Mouse (Mus musculus) c-Kit-positive CD71-positive TER-119-negative erythroid progenitor cells, embryonic 14.5 days (primary cell): Measurements from ENCODE around the gene Ica1.

Source experiments
- DNase-seq: peaks from one replicate; pipeline ENCODE4 v3.0.0-alpha.2; 2013; ENCODE audit warnings: low read depth

Ica1 gene

DNA sequence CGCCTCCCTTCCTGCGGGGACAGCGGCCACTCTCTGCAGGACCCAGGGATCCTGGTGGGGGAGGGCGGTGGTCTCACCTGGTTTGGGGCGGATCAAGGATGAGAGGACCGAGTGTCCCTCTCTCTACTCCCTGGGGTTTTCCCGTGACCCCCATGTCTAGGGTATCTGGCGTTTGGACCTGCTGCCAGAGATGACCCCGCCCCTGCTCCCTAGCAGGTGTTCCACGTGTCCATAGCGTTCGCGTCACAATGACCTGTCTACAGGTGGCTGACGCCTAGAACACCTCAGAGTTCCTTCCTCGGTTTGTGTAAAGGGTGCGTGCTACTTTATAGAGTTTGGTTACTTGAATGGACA, at the start of gene Ica1:
Ica1 (minus strand) TSS at position 193 of the 354 bp plus-strand sequence.
- no peak for DNase-seq

DNA sequence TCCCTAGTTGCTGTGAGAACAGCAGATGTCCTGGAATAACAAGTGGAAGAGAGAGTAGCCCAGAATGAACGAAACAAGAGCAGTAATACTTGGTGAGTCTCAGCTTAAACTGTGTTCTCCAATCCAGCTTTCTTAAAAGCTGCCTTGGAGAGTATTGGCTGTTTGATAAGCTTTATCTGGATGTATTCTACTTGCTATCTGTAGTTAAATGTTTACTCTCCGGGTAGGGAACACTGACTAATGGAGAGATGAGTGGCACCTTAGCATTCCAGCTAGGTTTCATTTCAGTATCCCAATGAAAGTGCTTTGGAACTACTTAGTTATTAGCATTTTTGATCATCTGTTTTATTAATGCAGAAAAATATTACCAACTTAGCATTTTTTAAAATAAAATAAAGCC, 41.6 kb upstream of the Ica1 start:
- DNase-seq: no peak

DNA sequence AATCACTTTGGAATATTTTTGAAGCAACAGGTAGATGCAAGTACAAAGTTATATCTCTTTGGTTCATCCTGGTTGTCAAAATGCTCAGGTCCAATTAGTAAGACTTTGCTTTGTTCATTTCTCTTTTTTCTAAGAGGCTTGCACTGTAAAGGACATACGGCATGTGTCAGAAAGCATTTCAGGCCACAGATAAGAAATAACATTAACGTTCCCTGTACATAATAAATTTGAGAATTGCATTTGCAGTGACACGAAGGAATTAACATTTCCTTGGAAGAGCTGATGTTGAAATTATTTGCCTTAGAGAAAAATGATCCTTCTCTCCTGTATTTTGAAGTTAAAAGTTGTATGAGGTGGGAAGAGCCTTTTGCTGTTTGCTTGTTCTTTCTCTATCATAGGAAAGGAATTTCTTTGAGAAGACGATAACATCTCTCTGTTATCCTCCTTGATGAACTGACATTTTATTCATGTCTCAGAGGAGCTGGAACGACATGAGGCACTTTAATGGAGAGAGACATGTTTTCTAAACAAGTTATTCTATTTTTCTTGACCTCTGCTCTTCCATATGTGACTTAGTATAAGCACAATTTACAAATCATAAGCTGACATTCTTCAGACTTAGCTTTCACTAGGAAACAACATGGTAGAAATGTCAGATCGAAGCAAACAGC, 36.2 kb upstream of the Ica1 start:
- no peak for DNase-seq

DNA sequence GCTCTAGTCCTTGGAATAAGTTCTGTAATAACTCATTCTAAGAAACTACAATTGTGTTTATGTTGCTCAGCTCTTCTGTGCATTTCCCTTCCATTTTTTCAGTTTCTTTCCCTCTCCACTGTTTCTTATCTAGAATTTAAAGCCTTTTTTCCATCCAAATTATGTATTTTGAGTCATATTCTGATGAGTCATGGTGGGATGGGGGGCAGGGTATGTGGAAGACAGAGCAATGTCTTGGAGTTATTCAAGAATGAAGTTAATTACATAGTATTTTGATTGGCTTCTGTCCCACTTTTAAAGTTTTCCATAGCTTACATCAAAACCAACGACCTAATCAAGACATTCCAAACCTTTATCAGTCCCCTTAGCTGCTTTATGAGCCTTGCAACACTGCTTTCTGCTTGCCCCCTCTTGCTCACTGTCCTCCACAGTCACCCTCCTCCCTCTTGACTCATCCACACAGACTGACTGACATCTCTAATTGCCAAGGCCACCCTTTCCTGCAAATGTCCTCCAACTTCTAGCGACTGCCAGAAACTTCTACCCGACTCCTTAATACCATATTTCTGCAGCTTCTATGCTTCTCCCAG, 24.4 kb upstream of the Ica1 start:
- DNase-seq: no peak

DNA sequence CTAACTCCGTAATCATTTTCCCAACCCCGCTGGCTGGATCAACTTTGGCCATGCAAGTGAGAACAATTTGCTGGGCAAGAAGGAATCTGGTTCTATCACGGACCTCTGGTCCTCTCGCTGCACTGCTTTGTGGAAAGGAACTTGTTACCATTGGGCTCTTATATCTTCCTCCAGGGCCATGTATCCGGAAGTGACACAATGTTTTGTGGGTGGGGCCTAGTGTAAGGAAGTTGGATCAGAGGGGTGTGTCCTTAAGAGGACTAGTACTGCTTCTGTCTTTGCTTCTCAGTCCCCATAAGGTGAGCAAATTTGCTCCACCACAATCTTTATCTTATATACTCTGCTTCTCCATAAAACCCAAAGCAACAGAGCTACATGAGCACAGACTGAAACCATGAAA, 14.1 kb upstream of the Ica1 start:
- no peak for DNase-seq

DNA sequence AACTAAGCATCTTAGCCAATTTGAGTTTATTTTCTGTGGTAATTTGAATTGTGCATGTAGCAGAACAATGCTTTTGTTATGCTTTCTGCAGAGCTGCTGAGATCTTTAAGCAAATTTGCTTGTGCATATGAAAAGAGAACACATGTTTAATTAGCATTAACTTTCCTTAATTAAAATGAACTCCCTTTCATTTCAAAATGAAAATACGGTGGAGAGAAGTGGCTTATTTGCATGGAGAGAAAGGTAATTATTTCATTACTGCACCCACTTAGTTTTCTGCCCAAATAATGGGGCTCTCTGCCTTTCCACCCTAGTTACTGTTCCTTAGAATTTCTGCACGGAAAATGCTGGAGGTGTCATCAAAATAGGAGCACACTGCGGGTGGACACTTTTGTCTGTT, 13.5 kb upstream of the Ica1 start:
- DNase-seq: no peak

DNA sequence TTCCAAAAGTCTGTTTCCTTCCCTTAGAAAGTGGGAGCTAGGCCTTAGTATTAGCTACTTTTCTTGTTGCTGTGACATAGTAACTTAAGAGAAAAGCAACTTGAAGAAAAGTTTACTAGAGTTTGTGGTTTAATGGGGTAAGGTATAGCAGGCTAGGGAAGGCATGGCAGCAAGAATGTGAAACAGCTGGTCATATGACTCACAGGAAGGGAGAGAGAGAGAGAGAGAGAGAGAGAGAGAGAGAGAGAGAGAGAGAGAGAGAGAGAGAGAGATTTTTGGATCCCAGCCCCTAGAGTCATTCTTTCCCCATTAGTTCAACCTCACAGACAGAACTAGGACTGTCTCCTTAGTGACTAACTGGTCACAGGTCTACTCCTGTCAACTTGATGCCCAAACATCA, 2.3 kb upstream of the Ica1 start:
- DNase-seq: no peak

DNA sequence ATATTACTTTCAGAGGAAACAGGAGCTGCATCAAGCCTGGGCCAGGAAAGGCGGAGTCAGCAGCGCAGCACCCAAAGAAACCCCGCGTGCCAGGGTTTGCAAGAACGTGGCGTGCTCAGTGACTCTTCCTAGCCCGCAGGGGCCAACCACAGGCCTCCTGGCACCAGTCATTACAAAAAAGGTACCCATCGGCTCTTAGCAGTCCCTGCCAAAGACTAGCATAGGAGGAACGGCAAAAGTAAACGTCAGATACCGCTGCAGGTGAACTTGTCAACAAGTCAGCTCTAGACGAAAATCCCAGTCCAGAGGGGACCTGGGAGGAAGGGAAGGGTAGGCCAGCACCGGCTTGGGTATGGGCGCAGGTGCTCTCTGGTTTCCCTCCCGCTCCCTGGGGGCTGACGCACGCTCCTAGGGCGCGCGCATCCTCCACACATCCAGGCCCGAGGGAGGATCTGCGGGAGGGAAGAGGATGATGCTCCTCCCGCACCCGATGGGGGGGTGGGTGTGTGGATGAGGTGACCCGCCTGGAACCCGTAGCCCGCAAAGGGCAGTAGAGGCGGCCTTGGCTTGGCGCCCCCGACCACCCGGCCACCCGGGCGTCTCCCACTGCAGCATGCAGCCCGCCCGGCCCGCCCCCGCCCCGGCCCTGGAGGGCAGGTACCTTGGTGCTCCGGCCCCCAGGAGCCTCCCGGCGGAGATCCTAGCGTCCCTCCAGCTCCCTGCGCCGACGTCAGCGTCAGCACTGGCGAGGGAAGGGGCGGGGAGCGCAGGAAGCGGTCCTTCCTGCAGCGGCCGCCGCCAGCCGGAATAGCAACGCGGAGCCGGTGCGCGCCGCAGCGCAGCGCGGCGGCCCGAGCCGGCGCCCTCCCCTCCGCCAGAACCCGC, 635 bp downstream of the Ica1 start:
- no peak for DNase-seq

DNA sequence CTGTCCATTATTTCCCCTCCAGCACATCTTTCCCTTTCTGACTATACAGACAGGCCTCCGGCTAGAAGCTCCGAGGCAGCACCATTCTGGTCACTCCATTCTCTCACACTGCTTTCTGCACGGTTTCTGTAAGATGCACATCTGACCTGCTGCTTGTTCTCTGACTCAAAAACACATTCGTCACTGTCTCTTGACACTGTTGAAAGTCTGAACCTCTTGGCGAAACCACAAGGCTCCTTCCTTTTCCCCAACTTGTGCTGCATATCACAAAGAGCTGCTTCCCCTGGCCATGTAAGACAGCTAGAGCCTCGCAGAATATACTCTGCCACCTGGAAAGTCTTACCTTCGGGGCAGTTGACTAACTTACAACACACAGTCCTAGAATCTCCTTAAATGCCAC, 6.7 kb downstream of the Ica1 start:
- no peak for DNase-seq

DNA sequence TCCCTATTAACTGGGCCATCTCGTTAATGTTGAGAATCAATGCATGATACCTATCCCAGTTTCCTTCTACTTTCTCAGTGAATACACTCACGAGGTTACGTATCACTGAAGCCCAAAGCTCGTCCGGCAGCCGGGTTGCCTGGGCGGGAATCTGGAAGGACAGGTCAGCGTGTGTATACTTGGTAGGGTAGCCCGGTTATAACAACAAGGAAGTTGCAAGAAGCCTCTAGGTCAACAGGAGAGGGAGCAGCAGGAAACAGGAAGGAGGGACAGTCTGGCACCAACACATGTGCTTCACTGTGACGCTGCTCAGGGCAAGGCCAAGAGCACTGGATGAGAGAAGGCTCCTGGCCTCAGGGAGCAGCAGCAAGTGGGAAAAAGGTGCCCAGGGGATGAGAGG, 7.9 kb downstream of the Ica1 start:
- no peak for DNase-seq

DNA sequence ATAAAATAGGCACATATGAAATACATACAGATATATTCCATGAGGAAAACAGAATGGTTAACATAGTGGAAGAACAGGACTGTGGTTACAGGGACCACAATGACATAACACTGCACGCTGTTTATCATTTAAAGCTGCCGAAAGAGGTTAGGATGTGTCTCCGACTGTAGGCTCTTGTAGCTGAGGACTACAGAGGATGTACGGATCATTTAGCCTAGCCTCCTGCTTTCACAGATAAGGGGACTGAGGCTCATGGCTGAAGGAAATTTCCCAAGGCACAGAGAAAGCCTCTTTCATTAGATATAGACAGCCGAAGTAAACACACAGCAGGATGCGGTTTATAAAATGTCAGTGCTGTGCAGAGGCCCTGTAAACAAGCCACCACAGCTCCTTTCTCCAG, 8.5 kb downstream of the Ica1 start:
- no peak for DNase-seq

DNA sequence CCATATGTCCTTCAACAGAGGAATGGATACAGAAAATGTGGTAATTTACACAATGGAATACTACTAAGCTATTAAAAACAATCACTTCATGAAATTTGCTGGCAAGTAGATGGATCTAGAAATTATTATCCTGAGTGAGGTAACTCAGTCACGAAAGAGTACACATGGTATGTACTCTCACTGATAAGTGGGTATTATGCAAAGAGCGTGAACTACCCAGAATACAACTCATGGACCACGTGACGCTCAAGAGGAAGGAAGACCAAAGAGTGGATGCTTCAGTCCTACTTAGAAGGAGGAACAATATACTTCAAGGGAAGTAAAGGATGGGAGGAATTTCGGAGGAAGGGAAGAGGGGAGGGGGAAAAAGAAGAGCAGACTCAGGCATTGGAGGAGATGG, 11.6 kb downstream of the Ica1 start:
- no peak for DNase-seq

DNA sequence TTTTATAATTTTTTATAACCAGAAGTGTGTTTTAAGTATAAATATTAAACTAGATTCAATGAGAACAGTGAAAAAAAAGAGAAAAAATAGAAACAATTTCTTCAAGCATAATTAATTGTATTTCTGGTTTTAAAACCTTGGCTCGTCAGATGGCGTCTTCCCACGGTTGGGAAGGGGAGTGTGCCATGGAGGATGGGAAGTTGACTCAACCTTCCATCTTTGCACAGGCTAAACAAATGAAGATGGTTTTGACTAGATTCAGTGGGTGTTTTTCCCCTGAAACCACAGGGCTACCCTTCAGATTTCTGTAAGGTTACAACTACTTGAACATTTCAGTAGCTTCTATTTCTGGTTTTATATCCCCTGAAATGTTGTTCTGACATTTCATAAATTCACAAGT, 12.5 kb downstream of the Ica1 start:
- no peak for DNase-seq

DNA sequence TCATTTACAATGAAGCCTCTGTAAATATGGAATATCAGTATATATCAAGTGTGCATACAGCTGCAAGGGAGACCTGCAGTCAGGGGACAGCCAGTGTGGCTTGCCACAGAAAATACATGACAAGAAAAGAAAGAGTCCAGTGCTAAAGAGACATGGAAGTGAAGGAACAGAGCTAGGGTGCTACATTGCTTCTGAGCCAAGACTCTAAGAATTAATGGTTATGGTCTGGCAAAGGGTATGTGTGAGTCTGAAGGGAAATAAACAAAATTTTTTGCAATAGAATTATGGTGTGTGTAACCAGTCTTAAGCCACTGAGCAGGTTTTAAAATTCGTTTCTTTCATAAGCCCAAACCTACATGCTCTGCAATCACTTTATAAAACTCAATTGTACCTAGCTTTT, 13.2 kb downstream of the Ica1 start:
- DNase-seq: no peak

DNA sequence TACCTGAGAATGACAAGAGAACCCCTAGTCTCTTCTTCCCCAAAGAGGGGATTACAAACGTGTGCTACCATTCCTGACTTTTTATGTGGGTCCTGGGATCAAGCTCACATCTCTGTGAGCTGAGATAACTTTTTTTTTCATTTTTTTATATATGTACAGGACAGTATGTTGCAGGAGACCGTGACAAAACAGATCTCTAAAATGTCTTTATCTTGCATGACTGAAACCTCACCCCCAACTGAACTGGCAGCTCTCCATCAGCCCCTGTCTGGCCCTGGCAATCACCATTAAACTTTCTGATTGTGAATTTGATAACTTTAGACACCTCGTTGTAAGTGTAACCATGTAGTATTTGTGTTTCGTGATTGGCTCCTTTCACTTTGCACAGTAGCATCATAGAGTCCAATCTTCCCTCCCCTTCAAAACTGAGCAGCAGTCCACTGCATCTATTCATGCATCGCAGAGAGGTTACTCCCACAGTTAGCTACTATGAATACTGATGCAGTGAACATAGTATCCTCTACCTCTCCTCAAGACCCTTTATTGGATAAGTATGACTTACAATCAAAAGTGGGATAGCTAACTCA, 17.5 kb downstream of the Ica1 start:
- no peak for DNase-seq

DNA sequence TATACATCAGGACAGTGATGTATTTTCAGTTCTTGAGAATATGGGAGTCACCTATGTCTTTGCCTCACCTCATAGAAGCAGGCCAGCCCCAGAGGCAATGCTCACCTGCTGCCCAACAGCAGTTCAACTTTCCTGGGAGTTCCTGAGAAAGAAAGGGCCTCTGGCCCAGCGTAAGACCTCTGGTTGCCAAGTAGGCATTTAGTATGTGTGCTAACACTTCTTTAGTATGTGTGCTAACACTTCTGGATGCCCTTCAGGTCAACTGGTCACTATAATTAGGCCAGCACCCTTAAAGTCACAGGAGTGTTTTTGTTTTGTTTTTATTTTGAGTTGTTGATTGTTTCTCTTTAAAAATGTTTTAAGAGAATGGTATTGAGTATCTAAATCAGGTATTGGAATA, 18.4 kb downstream of the Ica1 start:
- DNase-seq: no peak

DNA sequence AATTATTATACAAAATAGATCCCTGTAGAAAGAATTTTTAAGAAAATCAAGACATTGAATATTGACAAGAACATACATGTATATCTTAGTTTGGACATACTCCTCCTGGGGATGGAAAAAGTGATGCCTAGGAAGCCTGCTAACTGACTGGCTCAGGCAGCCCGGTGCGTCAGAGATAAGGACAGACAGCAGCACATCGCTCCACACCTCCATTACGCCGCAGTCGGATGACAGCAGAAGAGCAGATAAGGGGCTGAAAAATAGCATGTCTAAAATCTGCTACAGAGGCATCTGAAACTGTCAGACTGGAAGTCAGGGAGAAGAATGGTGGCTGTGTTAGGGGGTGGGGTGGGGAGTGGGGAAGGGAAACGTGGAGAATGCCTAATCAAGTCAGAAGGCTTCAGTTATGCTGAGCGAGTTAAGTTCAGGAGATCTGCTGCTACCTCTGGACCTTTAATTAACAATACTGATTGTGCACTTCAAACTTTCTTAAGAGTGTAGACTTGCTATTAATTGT, 22.5 kb downstream of the Ica1 start:
- DNase-seq: peak; percentile 58

DNA sequence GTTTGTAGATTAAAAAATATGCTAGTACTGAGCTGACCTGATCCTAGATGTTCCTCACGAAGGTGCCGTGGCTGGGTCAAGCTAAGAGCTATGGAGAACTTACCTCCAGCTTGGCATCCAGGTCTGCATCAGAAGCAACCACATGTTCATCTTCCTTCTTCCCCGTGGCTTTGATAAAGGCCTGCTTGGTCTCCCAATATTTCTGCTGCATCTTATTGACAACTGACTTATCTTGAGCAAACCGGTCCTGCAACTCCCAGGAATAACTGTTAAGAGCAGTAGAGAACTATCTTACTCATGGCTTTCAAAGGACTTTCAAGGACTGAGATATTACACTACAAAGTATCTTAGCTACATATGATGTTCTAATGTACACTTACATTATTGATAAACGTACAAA, 23.8 kb downstream of the Ica1 start:
- DNase-seq: no peak

DNA sequence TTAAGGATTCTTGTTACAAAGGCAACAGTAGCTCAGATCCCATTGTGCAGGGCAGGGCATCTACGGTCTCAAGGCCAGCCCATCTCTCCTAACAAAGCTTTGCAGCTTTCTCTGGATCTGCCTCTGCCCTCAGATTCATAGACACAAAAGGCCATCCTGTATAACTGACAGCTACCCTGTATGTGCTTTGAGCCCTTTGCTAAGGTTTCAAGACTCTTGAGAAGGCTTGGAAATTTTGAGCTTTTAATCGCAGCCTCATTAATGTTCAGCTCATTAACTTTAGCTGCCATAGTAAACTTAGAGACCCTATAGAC, 24.6 kb downstream of the Ica1 start:
- no peak for DNase-seq

DNA sequence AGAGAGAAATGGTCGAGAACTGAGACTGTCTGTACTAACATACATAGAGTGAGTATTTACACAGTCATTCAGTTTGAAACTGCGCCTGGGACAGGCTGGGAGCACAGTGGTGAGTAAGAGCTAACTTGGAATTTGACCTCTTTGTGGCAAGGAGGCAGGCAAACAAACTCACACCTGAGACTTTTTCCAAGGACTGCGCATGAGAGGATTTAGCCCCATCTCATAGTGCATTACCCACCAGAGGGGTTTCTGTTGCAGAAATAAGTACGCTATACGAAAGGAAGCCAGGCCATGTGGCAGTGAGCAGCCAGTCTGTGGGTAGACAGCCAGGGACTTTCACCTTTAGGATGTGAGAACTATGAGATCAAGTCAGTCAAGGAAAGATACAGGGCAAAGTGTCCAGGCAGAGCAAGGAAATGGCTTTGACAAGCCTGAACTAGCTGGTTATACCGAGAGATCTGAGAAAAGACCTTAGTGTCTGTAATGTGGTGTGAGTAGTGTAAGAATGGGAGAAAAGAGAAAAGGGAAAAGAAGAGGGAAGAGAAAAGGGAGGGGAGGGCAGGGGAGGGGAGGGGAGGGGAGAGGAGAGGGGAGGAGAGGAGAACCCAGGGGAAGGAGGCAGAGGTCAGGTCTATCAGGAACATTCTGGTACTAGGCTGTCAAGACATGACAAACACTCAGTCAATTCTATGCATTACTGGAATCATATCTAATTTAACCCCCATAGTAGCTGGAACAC, 25.1 kb downstream of the Ica1 start:
- no peak for DNase-seq

DNA sequence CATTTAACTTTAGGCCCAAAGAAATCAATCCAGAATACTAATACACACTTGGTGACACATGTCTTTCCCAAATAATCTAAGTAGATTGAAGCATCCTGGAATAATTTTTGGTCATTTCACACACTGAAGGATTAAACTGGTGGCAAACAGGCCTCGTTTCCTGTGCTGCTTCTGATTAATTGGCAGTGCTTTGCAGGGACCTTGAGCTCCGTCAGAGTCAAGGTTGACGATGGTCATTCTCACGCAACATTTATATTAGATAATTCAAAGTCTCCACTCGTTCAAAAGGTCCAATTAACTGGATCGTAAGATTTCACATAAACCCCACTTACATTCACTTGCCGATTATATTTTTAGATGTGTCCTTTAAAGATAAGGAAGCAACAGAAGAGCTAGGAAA, 33.4 kb downstream of the Ica1 start:
- no peak for DNase-seq

DNA sequence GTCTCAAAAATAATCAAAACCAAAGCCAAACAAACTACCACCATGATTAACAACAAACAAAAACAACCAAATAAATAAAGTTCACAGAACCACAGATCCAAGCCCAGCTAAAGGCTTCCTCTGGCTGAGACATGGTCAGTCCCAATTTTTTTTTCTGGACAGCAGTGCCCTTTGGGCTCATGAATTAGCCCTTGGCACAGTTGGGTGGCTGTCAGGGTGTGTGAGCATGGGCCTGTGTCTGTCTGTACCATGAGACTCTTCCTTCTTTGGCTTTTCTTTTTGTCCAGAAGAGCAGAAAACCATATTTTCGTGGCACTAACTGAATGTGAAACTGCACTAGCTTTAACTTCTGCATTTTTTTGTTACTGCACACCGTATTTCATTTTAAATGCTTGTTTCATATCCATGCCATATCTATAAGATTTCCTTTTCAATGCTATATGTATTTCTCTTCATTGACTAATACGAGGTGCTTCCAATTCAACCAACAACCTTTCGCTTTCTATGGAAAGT, 34.0 kb downstream of the Ica1 start:
- DNase-seq: no peak
